Mouse (Mus musculus): ENCODE data around the gene Spink4. TPM values are rescaled to one million over a fixed set of nuclear protein-coding genes. Genes with fewer than 3 reads are reported as not detected.

Gene Spink4
- polyA plus RNA-seq, 1 experiment, result 12.5 TPM

DNA sequence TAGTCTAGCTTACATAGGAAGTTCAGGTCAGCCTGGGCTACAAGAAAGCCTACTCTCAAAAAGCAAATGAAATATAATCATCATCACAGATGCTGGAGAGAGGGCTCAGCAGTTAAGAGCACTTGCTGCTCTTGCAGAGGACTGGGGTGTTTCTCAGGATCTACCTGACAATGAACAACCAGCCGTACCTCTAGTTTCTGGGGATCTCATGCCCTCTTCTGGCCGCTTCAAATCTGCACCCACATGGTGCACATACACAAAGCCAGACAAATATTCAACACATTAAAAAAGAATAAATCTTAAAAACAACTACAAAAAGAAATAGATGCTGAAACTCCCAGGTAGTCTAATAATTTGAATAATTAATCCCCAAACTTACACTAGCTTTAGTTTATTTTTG lies 24.2 kb upstream of the Spink4 start:
- no peak overlapping the region for H3K4me3 ChIP-seq
- TF ChIP-seq POLR2AphosphoS2 (IDR thresholded peaks at IDR 0.05; ENCODE audit: insufficient read length, low read depth), result no peak
- no peak for TF ChIP-seq TCF3 (IDR thresholded peaks at IDR 0.05; ENCODE audit: insufficient read length, low read depth)
- TF ChIP-seq POLR2A (IDR thresholded peaks at IDR 0.05; ENCODE audit: insufficient read length, low read depth), result no peak
- TF ChIP-seq MAX (IDR thresholded peaks at IDR 0.05; ENCODE audit: low read depth), result no peak
- no peak for TF ChIP-seq MYOD1 (IDR thresholded peaks at IDR 0.05; ENCODE audit: control insufficient read depth in 1 of 3, insufficient read length in 2 of 3, low read depth in 2 of 3)
- TF ChIP-seq TCF12 (IDR thresholded peaks at IDR 0.05; ENCODE audit: insufficient read depth, poor library complexity, severe bottlenecking), result no peak
- no peak for TF ChIP-seq USF1 (IDR thresholded peaks at IDR 0.05; ENCODE audit: low read depth)
- no peak for TF ChIP-seq MYOG (IDR thresholded peaks at IDR 0.05; ENCODE audit: control insufficient read depth in 1 of 3, insufficient read depth in 1 of 3, insufficient read length in 2 of 3, low read depth in 2 of 3)
- no peak for TF ChIP-seq CEBPB (IDR thresholded peaks at IDR 0.05; ENCODE audit: insufficient read depth, poor library complexity, severe bottlenecking)
- no peak for TF ChIP-seq REST (IDR thresholded peaks at IDR 0.05; ENCODE audit: insufficient read depth, insufficient read length)
- no peak for TF ChIP-seq SRF (IDR thresholded peaks at IDR 0.05; ENCODE audit: control insufficient read depth, insufficient read length, low read depth)
- TF ChIP-seq E2F4 (IDR thresholded peaks at IDR 0.05; ENCODE audit: insufficient read depth), result no peak
- no peak overlapping the region for H3ac ChIP-seq (ENCODE audit: control insufficient read depth, insufficient read length)
- H3K4me2 ChIP-seq (ENCODE audit: low read depth), result no peak overlapping the region
- H3K27me3 ChIP-seq (ENCODE audit: control insufficient read depth, insufficient read depth, insufficient read length), result no peaks in the 10 kb centered on the region
- H3K36me3 ChIP-seq (ENCODE audit: control insufficient read depth, insufficient read depth), result no peaks in the 10 kb centered on the region
- no peaks in the 10 kb centered on the region for H3K79me2 ChIP-seq (ENCODE audit: control insufficient read depth, insufficient read depth)

DNA sequence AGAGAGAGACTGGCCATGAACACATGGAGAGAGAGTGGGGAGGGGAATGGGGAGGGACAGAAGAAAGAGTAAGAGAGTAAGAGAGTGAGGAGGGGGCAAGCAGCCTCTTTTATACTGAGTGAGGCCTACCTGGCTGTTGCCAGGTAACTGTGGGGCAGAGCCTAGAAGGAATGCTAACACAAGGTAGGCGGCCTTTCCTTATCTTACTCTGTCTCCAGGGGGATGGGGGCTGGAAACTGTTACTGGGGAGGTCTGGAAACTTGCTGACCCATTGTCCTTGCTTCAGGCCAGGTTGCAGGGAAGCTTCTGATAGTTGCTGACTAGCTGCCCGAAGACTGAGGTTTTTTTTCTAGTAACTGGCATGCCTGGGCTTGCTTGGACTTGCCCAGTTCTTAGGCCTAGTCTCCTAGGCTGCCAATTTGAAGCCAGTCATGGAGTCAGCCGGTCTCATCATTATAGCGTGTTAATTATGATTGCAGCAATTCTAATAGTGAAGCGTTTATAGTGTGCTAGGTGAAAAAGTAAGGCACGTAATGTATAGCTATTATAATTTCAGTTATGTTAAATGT lies 21.3 kb upstream of the Spink4 start:
- no peaks in the 10 kb centered on the region for H3K36me3 ChIP-seq (ENCODE audit: control insufficient read depth, insufficient read depth)
- H3K27me3 ChIP-seq (ENCODE audit: control insufficient read depth, insufficient read depth, insufficient read length), result no peaks in the 10 kb centered on the region
- H3ac ChIP-seq (ENCODE audit: control insufficient read depth, insufficient read length), result no peak overlapping the region
- no peaks in the 10 kb centered on the region for H3K79me2 ChIP-seq (ENCODE audit: control insufficient read depth, insufficient read depth)
- H3K4me3 ChIP-seq, result no peak overlapping the region
- no peak overlapping the region for H3K4me2 ChIP-seq (ENCODE audit: low read depth)
- no peak for TF ChIP-seq POLR2A (IDR thresholded peaks at IDR 0.05; ENCODE audit: insufficient read length, low read depth)
- TF ChIP-seq USF1 (IDR thresholded peaks at IDR 0.05; ENCODE audit: low read depth), result no peak
- TF ChIP-seq E2F4 (IDR thresholded peaks at IDR 0.05; ENCODE audit: insufficient read depth), result no peak
- no peak for TF ChIP-seq SRF (IDR thresholded peaks at IDR 0.05; ENCODE audit: control insufficient read depth, insufficient read length, low read depth)
- no peak for TF ChIP-seq TCF3 (IDR thresholded peaks at IDR 0.05; ENCODE audit: insufficient read length, low read depth)
- TF ChIP-seq POLR2AphosphoS2 (IDR thresholded peaks at IDR 0.05; ENCODE audit: insufficient read length, low read depth), result no peak
- no peak for TF ChIP-seq CEBPB (IDR thresholded peaks at IDR 0.05; ENCODE audit: insufficient read depth, poor library complexity, severe bottlenecking)
- no peak for TF ChIP-seq MYOD1 (IDR thresholded peaks at IDR 0.05; ENCODE audit: control insufficient read depth in 1 of 3, insufficient read length in 2 of 3, low read depth in 2 of 3)
- TF ChIP-seq MYOG (IDR thresholded peaks at IDR 0.05; ENCODE audit: control insufficient read depth in 1 of 3, insufficient read depth in 1 of 3, insufficient read length in 2 of 3, low read depth in 2 of 3), result no peak
- TF ChIP-seq MAX (IDR thresholded peaks at IDR 0.05; ENCODE audit: low read depth), result no peak
- no peak for TF ChIP-seq REST (IDR thresholded peaks at IDR 0.05; ENCODE audit: insufficient read depth, insufficient read length)
- no peak for TF ChIP-seq TCF12 (IDR thresholded peaks at IDR 0.05; ENCODE audit: insufficient read depth, poor library complexity, severe bottlenecking)

DNA sequence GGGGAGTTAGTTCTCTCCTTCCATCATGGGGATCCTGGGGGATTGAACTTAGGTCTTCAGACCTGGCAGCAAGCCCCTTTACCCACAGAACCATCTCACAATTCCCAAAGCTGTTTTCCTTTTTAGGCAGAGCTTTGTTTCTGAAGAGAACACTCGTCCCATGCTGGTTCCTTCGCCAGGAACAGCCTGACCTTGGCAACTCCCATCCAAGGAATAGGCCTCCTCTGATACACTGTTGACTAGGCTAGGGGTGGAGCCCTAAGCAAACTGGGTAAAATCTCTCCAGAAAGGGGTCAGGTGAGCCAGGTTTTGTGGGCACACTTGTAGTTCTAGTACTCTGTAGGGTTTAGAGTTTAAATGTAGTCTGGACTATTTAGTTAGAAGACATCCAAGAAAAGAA lies 20.6 kb upstream of the Spink4 start:
- no peak overlapping the region for H3K4me3 ChIP-seq
- H3K27me3 ChIP-seq (ENCODE audit: control insufficient read depth, insufficient read depth, insufficient read length), result no peaks in the 10 kb centered on the region
- H3ac ChIP-seq (ENCODE audit: control insufficient read depth, insufficient read length), result no peak overlapping the region
- H3K4me2 ChIP-seq (ENCODE audit: low read depth), result no peak overlapping the region
- no peaks in the 10 kb centered on the region for H3K36me3 ChIP-seq (ENCODE audit: control insufficient read depth, insufficient read depth)
- H3K79me2 ChIP-seq (ENCODE audit: control insufficient read depth, insufficient read depth), result no peaks in the 10 kb centered on the region
- TF ChIP-seq POLR2AphosphoS2 (IDR thresholded peaks at IDR 0.05; ENCODE audit: insufficient read length, low read depth) (no peak), MYOG (IDR thresholded peaks at IDR 0.05; ENCODE audit: control insufficient read depth in 1 of 3, insufficient read depth in 1 of 3, insufficient read length in 2 of 3, low read depth in 2 of 3) (no peak), E2F4 (IDR thresholded peaks at IDR 0.05; ENCODE audit: insufficient read depth) (no peak), SRF (IDR thresholded peaks at IDR 0.05; ENCODE audit: control insufficient read depth, insufficient read length, low read depth) (no peak), MAX (IDR thresholded peaks at IDR 0.05; ENCODE audit: low read depth) (no peak)

DNA sequence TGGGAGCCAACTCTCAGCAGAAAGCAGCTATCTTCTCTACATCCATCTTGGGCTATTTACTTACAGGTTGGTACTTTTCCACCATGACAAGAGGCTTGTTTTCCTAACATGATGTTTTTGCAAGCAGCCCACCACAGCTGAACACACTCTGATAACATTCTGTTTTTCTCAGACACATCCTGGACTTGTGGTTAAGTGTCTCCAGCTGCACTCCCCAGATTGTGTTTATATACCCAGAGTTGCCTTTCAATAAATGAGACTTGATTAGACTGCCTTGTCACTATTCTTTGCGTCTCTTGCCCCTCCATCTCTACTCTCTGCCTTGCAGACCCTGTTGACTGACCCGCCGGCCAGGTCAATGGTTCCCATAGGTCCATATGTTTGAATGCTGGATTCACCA lies 19.8 kb upstream of the Spink4 start:
- Histone ChIP-seq H3ac (ENCODE audit: control insufficient read depth, insufficient read length) (no peak overlapping the region), H3K4me2 (ENCODE audit: low read depth) (no peak overlapping the region), H3K36me3 (ENCODE audit: control insufficient read depth, insufficient read depth) (no peaks in the 10 kb centered on the region), H3K4me3 (no peak overlapping the region), H3K79me2 (ENCODE audit: control insufficient read depth, insufficient read depth) (no peaks in the 10 kb centered on the region), H3K27me3 (ENCODE audit: control insufficient read depth, insufficient read depth, insufficient read length) (no peaks in the 10 kb centered on the region)
- no peak for TF ChIP-seq TCF3 (IDR thresholded peaks at IDR 0.05; ENCODE audit: insufficient read length, low read depth)

DNA sequence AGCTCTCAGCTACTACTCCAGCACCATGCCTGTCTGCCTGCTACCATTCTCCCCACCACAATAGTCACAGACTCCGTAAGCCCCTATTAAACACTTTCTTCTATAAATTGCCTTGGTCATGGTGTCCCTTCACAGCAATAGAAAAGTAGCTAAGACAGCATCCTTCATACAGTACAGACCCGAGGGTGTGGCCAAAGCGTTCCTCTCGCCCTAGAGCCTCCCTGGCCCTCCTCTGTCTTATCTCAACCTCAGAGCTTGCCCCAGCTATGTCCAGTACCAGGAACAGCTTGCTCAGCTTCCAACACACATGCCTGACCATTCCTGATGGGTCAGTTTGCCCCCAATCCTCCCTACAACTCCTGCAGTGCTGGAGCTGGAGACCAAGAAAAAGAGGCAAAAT lies 19.2 kb upstream of the Spink4 start:
- TF ChIP-seq SRF (IDR thresholded peaks at IDR 0.05; ENCODE audit: control insufficient read depth, insufficient read length, low read depth) (no peak), TCF3 (IDR thresholded peaks at IDR 0.05; ENCODE audit: insufficient read length, low read depth) (no peak), POLR2A (IDR thresholded peaks at IDR 0.05; ENCODE audit: insufficient read length, low read depth) (no peak), POLR2AphosphoS2 (IDR thresholded peaks at IDR 0.05; ENCODE audit: insufficient read length, low read depth) (no peak), MAX (IDR thresholded peaks at IDR 0.05; ENCODE audit: low read depth) (no peak), REST (IDR thresholded peaks at IDR 0.05; ENCODE audit: insufficient read depth, insufficient read length) (no peak), TCF12 (IDR thresholded peaks at IDR 0.05; ENCODE audit: insufficient read depth, poor library complexity, severe bottlenecking) (no peak), MYOG (IDR thresholded peaks at IDR 0.05; ENCODE audit: control insufficient read depth in 1 of 3, insufficient read depth in 1 of 3, insufficient read length in 2 of 3, low read depth in 2 of 3) (no peak), MYOD1 (IDR thresholded peaks at IDR 0.05; ENCODE audit: control insufficient read depth in 1 of 3, insufficient read length in 2 of 3, low read depth in 2 of 3) (no peak), E2F4 (IDR thresholded peaks at IDR 0.05; ENCODE audit: insufficient read depth) (no peak)
- Histone ChIP-seq H3K4me3 (no peak overlapping the region), H3K4me2 (ENCODE audit: low read depth) (no peak overlapping the region), H3K36me3 (ENCODE audit: control insufficient read depth, insufficient read depth) (no peaks in the 10 kb centered on the region), H3K79me2 (ENCODE audit: control insufficient read depth, insufficient read depth) (no peaks in the 10 kb centered on the region), H3K27me3 (ENCODE audit: control insufficient read depth, insufficient read depth, insufficient read length) (no peaks in the 10 kb centered on the region), H3ac (ENCODE audit: control insufficient read depth, insufficient read length) (no peak overlapping the region)

Measured in myocyte (in vitro differentiated cells).